Comparison of ENCODE assay signal across 35 mouse cellular contexts in genomic region chr11:5766019-5766418, GRCm38 (mm10).
"Had no signal": no experiment of that assay in that cellular context is flagged by ENCODE, and none has a peak within 500 bp of the region (broad histone marks: within the 10 kb centered on the region; RNA-seq: fewer than 3 reads in every experiment).

No protein-coding gene starts in this region.

- H3K27ac ChIP-seq: heart, embryonic 10.5 days; heart, embryonic 13.5 days; heart, embryonic 15.5 days; hindbrain, embryonic 10.5 days; hindbrain, embryonic 12.5 days; hindbrain, embryonic 13.5 days; hindbrain, embryonic 14.5 days; hindbrain, embryonic 15.5 days; hindbrain, postnatal 0 days; intestine, embryonic 15.5 days; kidney, embryonic 15.5 days; kidney, postnatal 0 days; layer of hippocampus, adult 2 months had no signal

- H3K9ac ChIP-seq: heart, embryonic 12.5 days; heart, embryonic 13.5 days; hindbrain, embryonic 12.5 days; hindbrain, embryonic 13.5 days; hindbrain, embryonic 14.5 days; hindbrain, embryonic 15.5 days; intestine, embryonic 15.5 days; kidney, embryonic 15.5 days had no signal

- ATAC-seq: hindbrain, embryonic 16.5 days; hindbrain, postnatal 0 days; inflammation-experienced regulatory T-cells, adult 6 months; intestine, embryonic 15.5 days; intestine, embryonic 16.5 days; intestine, postnatal 0 days had no signal

- H3K9me3 ChIP-seq: heart, embryonic 10.5 days; heart, embryonic 13.5 days; heart, embryonic 15.5 days; hindbrain, embryonic 10.5 days; hindbrain, embryonic 12.5 days; hindbrain, embryonic 13.5 days; hindbrain, embryonic 15.5 days; intestine, embryonic 15.5 days; kidney, embryonic 15.5 days had no signal

- H3K4me2 ChIP-seq: heart, embryonic 11.5 days; heart, embryonic 12.5 days; heart, embryonic 13.5 days; heart, embryonic 15.5 days; hindbrain, embryonic 12.5 days; hindbrain, embryonic 13.5 days; hindbrain, embryonic 14.5 days; hindbrain, embryonic 15.5 days; intestine, embryonic 15.5 days; kidney, embryonic 15.5 days had no signal

- H3K4me3 ChIP-seq: heart, embryonic 10.5 days; heart, embryonic 12.5 days; heart, embryonic 13.5 days; heart, embryonic 15.5 days; hindbrain, embryonic 10.5 days; hindbrain, embryonic 12.5 days; hindbrain, embryonic 13.5 days; hindbrain, embryonic 15.5 days; intestine, embryonic 15.5 days; kidney, embryonic 15.5 days; layer of hippocampus, adult 2 months had no signal

- H3K27me3 ChIP-seq: heart, embryonic 12.5 days; heart, embryonic 13.5 days; heart, embryonic 15.5 days; hindbrain, embryonic 12.5 days; hindbrain, embryonic 13.5 days; hindbrain, embryonic 15.5 days; intestine, embryonic 15.5 days; kidney, embryonic 15.5 days had no signal

- DNase-seq: heart, postnatal 10 days; heart, postnatal 14 days; heart, postnatal 36 days; heart, postnatal 4 days; kidney, adult 11 months; kidney, adult 18-20 months; kidney, adult 2 months; kidney, adult 8-10 months; kidney, adult 9 months; kidney, postnatal 10 days; kidney, postnatal 14 days; kidney, postnatal 25 days; kidney, postnatal 36 days; kidney, postnatal 4 days; layer of hippocampus, adult 9-11 months; layer of hippocampus, postnatal 36 days had no signal

- H3K4me1 ChIP-seq: intestine, embryonic 15.5 days had no signal
